Mouse (Mus musculus): ENCODE data around the gene Catsperz. TPM values are rescaled to one million over a fixed set of nuclear protein-coding genes. Genes with fewer than 3 reads are reported as not detected.

Gene Catsperz
- total and polyA plus RNA-seq, 2 experiments from 2014 or later = 1.1 to 3.0 TPM

DNA sequence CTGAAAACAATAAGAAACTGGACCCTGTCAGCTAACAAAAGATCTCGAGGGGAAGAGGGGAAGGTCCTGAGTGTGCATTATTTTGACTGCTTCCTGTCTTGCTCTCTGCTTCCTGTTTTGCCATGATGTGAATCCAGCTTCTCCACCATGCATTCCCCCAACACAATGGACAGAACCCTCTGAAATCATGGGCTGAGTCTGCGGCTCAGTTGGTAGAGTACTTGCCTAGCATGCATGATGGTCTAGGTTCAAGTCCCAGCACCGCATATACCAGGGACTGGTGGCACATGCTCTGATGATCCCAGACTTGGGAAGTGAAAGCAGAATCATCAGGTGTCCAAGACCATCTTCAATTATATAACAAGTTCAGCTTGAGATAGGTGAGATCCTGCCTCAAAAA, 52.5 kb downstream of the Catsperz start:
- no peak for DNase-seq (ENCODE audit: low spot score)
- Histone ChIP-seq H3K36me3 (ENCODE audit: insufficient read depth, low read length) (no peaks in the 10 kb centered on the region), H3K4me2 (ENCODE audit: low read depth, low read length, poor library complexity, severe bottlenecking) (no peak overlapping the region), H3K4me1 (ENCODE audit: insufficient read depth, low read length) (no peaks in the 10 kb centered on the region), H3K9ac (replicated peaks; ENCODE audit: low read length, poor library complexity, severe bottlenecking) (no peak overlapping the region), H3K27ac (ENCODE audit: low read depth, low read length) (no peak overlapping the region), H3K4me3 (ENCODE audit: low read depth, low read length) (no peak overlapping the region), H3K9me3 (ENCODE audit: low read length) (no peaks in the 10 kb centered on the region), H3K27me3 (ENCODE audit: insufficient read depth, low read length) (no peaks in the 10 kb centered on the region)
- WGBS = 72% methylated on average over 3 of the region's 3 CpGs
- no peak for ATAC-seq (ENCODE audit: low FRiP score)
- no peak for TF ChIP-seq CTCF (IDR thresholded peaks at IDR 0.05)

Small RNAs within 50 kb of the gene (microRNA-seq; reads per million reads assigned to microRNA genes)
- gene Mir6990 (ENCODE audit: borderline number of aligned reads) = 1.7 reads per million

Other genes with a start within 250 kb of the Catsperz start
- 20.6 and 31.1 TPM in 2 replicates for gene Rps6ka4, start 84.7 kb downstream of the Catsperz start, total RNA-seq (2014; rRNA removed)
- 18.5 and 19.1 TPM in 2 replicates for gene Rps6ka4, start 84.7 kb downstream of the Catsperz start, polyA plus RNA-seq (2015; fragmentation: Nextera tagmentation; extraction: Ambion mirVana)
- gene Ccdc88b, start 67.2 kb downstream of the Catsperz start, total RNA-seq (2014; rRNA removed) = 1.0 and 1.9 TPM in 2 replicates
- 0.86 and 1.8 TPM in 2 replicates for gene Ccdc88b, start 67.2 kb downstream of the Catsperz start, polyA plus RNA-seq (2015; fragmentation: Nextera tagmentation; extraction: Ambion mirVana)
- gene Trmt112, start 15.7 kb downstream of the Catsperz start, total RNA-seq (2014; rRNA removed) = 80.6 and 85.4 TPM in 2 replicates
- 110 and 118 TPM in 2 replicates for gene Trmt112, start 15.7 kb downstream of the Catsperz start, polyA plus RNA-seq (2015; fragmentation: Nextera tagmentation; extraction: Ambion mirVana)
- 211 and 223 TPM in 2 replicates for gene Prdx5, start 15.3 kb downstream of the Catsperz start, total RNA-seq (2014; rRNA removed)
- gene Prdx5, start 15.3 kb downstream of the Catsperz start, polyA plus RNA-seq (2015; fragmentation: Nextera tagmentation; extraction: Ambion mirVana) = 491 and 528 TPM in 2 replicates
- gene Esrra, start 3.6 kb downstream of the Catsperz start, total RNA-seq (2014; rRNA removed) = 31.6 and 40.7 TPM in 2 replicates
- 7.2 and 7.3 TPM in 2 replicates for gene Esrra, start 3.6 kb downstream of the Catsperz start, polyA plus RNA-seq (2015; fragmentation: Nextera tagmentation; extraction: Ambion mirVana)
- 7.9 and 13.6 TPM in 2 replicates for gene Kcnk4, start 9.1 kb upstream of the Catsperz start, total RNA-seq (2014; rRNA removed)
- gene Kcnk4, start 9.1 kb upstream of the Catsperz start, polyA plus RNA-seq (2015; fragmentation: Nextera tagmentation; extraction: Ambion mirVana) = 17.8 and 18.0 TPM in 2 replicates
- 50.3 and 55.9 TPM in 2 replicates for gene Bad, start 16.5 kb upstream of the Catsperz start, total RNA-seq (2014; rRNA removed)
- gene Bad, start 16.5 kb upstream of the Catsperz start, polyA plus RNA-seq (2015; fragmentation: Nextera tagmentation; extraction: Ambion mirVana) = 91.6 and 104 TPM in 2 replicates
- gene Gpr137, start 17.1 kb upstream of the Catsperz start, total RNA-seq (2014; rRNA removed) = 88.5 and 101 TPM in 2 replicates
- 77.6 and 78.8 TPM in 2 replicates for gene Gpr137, start 17.1 kb upstream of the Catsperz start, polyA plus RNA-seq (2015; fragmentation: Nextera tagmentation; extraction: Ambion mirVana)
- gene Ppp1r14b, start 49.6 kb upstream of the Catsperz start, total RNA-seq (2014; rRNA removed) = 137 and 150 TPM in 2 replicates
- gene Ppp1r14b, start 49.6 kb upstream of the Catsperz start, polyA plus RNA-seq (2015; fragmentation: Nextera tagmentation; extraction: Ambion mirVana) = 143 and 144 TPM in 2 replicates
- gene Plcb3, start 51.1 kb upstream of the Catsperz start, total RNA-seq (2014; rRNA removed) = 14.7 and 16.6 TPM in 2 replicates
- 9.5 and 9.8 TPM in 2 replicates for gene Plcb3, start 51.1 kb upstream of the Catsperz start, polyA plus RNA-seq (2015; fragmentation: Nextera tagmentation; extraction: Ambion mirVana)
- gene Fkbp2, start 55.1 kb upstream of the Catsperz start, total RNA-seq (2014; rRNA removed) = 24.9 and 29.3 TPM in 2 replicates
- gene Fkbp2, start 55.1 kb upstream of the Catsperz start, polyA plus RNA-seq (2015; fragmentation: Nextera tagmentation; extraction: Ambion mirVana) = 149 and 155 TPM in 2 replicates
- gene Vegfb, start 62.3 kb upstream of the Catsperz start, total RNA-seq (2014; rRNA removed) = 33.1 and 44.4 TPM in 2 replicates
- gene Vegfb, start 62.3 kb upstream of the Catsperz start, polyA plus RNA-seq (2015; fragmentation: Nextera tagmentation; extraction: Ambion mirVana) = 77.7 and 83.2 TPM in 2 replicates
- 14.9 and 31.2 TPM in 2 replicates for gene Dnajc4, start 67.2 kb upstream of the Catsperz start, total RNA-seq (2014; rRNA removed)
- 21.6 and 25.7 TPM in 2 replicates for gene Dnajc4, start 67.2 kb upstream of the Catsperz start, polyA plus RNA-seq (2015; fragmentation: Nextera tagmentation; extraction: Ambion mirVana)
- gene Nudt22, start 70.7 kb upstream of the Catsperz start, total RNA-seq (2014; rRNA removed) = 12.8 and 19.6 TPM in 2 replicates
- gene Nudt22, start 70.7 kb upstream of the Catsperz start, polyA plus RNA-seq (2015; fragmentation: Nextera tagmentation; extraction: Ambion mirVana) = 17.8 and 22.0 TPM in 2 replicates
- gene Trpt1, start 70.8 kb upstream of the Catsperz start, total RNA-seq (2014; rRNA removed) = 19.6 and 28.1 TPM in 2 replicates
- gene Trpt1, start 70.8 kb upstream of the Catsperz start, polyA plus RNA-seq (2015; fragmentation: Nextera tagmentation; extraction: Ambion mirVana) = 19.8 and 23.4 TPM in 2 replicates
- gene Fermt3, start 94.1 kb upstream of the Catsperz start, total RNA-seq (2014; rRNA removed) = 5.6 and 6.2 TPM in 2 replicates
- 3.0 and 3.4 TPM in 2 replicates for gene Fermt3, start 94.1 kb upstream of the Catsperz start, polyA plus RNA-seq (2015; fragmentation: Nextera tagmentation; extraction: Ambion mirVana)
- gene Stip1, start 114.6 kb upstream of the Catsperz start, total RNA-seq (2014; rRNA removed) = 97.0 and 101 TPM in 2 replicates
- gene Stip1, start 114.6 kb upstream of the Catsperz start, polyA plus RNA-seq (2015; fragmentation: Nextera tagmentation; extraction: Ambion mirVana) = 142 and 147 TPM in 2 replicates
- 1.4 and 5.1 TPM in 2 replicates for gene Macrod1, start 131.4 kb upstream of the Catsperz start, total RNA-seq (2014; rRNA removed)
- gene Macrod1, start 131.4 kb upstream of the Catsperz start, polyA plus RNA-seq (2015; fragmentation: Nextera tagmentation; extraction: Ambion mirVana) = 5.9 and 6.2 TPM in 2 replicates
- gene Flrt1, start 180.3 kb upstream of the Catsperz start, total RNA-seq (2014; rRNA removed) = 9.9 and 11.4 TPM in 2 replicates
- gene Flrt1, start 180.3 kb upstream of the Catsperz start, polyA plus RNA-seq (2015; fragmentation: Nextera tagmentation; extraction: Ambion mirVana) = 9.8 and 11.9 TPM in 2 replicates

Data from midbrain, postnatal 0 days (tissue).